Mouse (Mus musculus): ENCODE measurements around the gene Utp3.

DNA sequence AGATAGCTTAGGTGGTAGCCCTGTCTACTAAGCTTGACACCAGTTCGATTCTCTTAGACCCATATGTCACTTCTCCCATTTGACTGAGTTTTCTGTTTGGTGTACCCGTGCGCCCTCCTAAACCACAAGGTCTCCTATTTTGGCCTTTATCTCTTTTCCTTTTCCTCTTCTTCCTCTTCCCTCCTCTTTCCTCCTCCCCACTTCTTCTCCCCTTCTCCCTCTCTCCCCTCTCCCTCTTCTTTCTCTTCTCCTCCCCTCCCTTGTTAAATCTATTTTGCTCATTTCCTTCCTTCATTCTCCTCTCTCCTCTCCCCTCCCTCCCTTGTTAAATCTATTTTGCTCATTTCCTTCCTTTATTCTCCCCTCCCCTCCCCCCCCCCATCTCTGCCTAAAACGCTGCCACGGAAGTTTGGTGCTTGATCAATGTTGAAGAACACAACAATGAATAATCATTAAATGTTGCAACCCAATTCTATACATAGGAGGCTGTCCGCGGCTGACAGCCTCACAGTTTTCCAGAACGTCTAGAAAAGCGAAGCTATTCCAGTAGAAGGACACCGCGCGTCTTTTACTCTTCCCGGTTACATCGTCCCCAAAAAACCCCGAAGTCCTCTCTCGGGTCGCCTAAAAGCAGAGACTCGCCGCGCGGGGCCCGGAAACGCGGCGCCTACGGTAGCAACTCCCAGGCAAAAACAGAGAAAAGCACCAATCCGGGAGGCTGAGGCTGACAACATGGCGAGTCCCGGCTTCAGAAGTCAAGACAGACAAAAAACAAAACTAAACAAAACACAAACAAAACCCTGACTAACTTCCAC is 784 bp upstream of the Utp3 start:
- TF ChIP-seq POLR2A (IDR thresholded peaks at IDR 0.05; ENCODE audit: extremely low read depth, insufficient read depth, low read length), result no peak
- no peak for TF ChIP-seq CTCF (IDR thresholded peaks at IDR 0.05; ENCODE audit: extremely low read depth, insufficient read depth, low read length)

All from cortical plate, adult 2 months (tissue).